Mouse (Mus musculus): ENCODE measurements around the gene Dnal1. TPM values are rescaled to one million over a fixed set of nuclear protein-coding genes. Genes with fewer than 3 reads are reported as not detected.
A peak's percentile ranks its signal among the peaks of the same experiment; 100 is the strongest.

Gene Dnal1
- polyA plus RNA-seq, 1 experiment = 13.3 TPM

DNA sequence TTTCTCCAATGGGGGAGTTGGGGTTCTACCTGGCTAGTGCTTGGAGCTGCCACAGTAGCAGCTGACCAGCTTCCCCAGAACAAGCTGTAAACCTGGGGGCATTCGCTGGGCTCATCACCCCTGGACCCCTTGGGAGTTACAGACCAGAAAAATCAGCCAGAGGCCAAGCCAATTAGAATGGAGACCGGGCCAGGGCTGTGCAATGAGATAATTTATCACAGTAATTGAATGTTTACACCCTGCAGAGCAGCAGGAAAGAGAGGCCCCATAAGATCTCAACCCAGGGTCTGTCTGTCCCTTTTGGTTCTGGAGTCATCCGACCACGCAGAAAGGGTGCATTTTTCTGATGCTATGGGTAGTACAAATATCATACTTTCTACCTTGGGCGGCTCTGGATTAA is 77.6 kb downstream of the Dnal1 start:
- Histone ChIP-seq H3K4me1 (ENCODE audit: control insufficient read depth, insufficient read depth, low read length) (peaks cover 22% of the 10 kb centered on the region), H3K9ac (ENCODE audit: low read depth, poor library complexity, severe bottlenecking) (peak overlapping the region; percentile 94), H3K9me3 (replicated peaks; ENCODE audit: control insufficient read depth, insufficient read depth, low read length, poor library complexity, severe bottlenecking) (no peaks in the 10 kb centered on the region), H3K27me3 (ENCODE audit: control insufficient read depth, insufficient read depth, low read length, poor library complexity, severe bottlenecking) (no peaks in the 10 kb centered on the region), H3K36me3 (ENCODE audit: control insufficient read depth, insufficient read depth, low read length, poor library complexity, severe bottlenecking) (no peaks in the 10 kb centered on the region), H3K27ac (ENCODE audit: insufficient read depth, low read length) (no peak overlapping the region), H3K4me3 (ENCODE audit: low read depth, low read length) (peak overlapping the region; percentile 84)
- TF ChIP-seq EP300 (IDR thresholded peaks at IDR 0.05; ENCODE audit: insufficient read depth, low read depth, low read length) (no peak), CTCF (IDR thresholded peaks at IDR 0.05; ENCODE audit: low read depth, low read length) (no peak), POLR2A (IDR thresholded peaks at IDR 0.05; ENCODE audit: insufficient read depth, low read length) (no peak)

DNA sequence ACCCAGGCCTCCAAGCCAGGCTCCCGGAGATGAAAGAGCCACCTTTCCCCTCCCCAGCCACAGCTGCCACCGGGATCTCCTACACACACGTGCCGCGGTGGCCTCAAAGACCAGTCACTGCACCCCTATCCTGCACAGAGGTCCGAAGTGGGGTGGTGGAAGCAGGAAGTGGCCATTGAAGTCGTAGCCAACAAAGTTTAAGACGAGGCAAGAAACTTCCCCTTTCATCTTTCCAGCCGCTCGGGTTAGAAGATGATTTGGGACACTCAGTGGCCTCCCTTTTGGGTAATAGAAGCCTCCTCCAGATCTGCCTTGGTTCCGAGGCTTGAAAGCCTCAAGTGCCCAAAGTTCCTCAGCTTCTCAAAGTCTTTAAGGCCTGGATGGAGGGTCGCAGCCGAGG is 78.1 kb downstream of the Dnal1 start:
- Histone ChIP-seq H3K4me1 (ENCODE audit: control insufficient read depth, insufficient read depth, low read length) (peaks cover 24% of the 10 kb centered on the region), H3K9ac (ENCODE audit: low read depth, poor library complexity, severe bottlenecking) (peak overlapping the region; percentile 94), H3K4me3 (ENCODE audit: low read depth, low read length) (peak overlapping the region; percentile 84), H3K9me3 (replicated peaks; ENCODE audit: control insufficient read depth, insufficient read depth, low read length, poor library complexity, severe bottlenecking) (no peaks in the 10 kb centered on the region), H3K36me3 (ENCODE audit: control insufficient read depth, insufficient read depth, low read length, poor library complexity, severe bottlenecking) (no peaks in the 10 kb centered on the region), H3K27me3 (ENCODE audit: control insufficient read depth, insufficient read depth, low read length, poor library complexity, severe bottlenecking) (no peaks in the 10 kb centered on the region), H3K27ac (ENCODE audit: insufficient read depth, low read length) (no peak overlapping the region)
- no peak for TF ChIP-seq EP300 (IDR thresholded peaks at IDR 0.05; ENCODE audit: insufficient read depth, low read depth, low read length)
- no peak for TF ChIP-seq CTCF (IDR thresholded peaks at IDR 0.05; ENCODE audit: low read depth, low read length)
- no peak for TF ChIP-seq POLR2A (IDR thresholded peaks at IDR 0.05; ENCODE audit: insufficient read depth, low read length)

DNA sequence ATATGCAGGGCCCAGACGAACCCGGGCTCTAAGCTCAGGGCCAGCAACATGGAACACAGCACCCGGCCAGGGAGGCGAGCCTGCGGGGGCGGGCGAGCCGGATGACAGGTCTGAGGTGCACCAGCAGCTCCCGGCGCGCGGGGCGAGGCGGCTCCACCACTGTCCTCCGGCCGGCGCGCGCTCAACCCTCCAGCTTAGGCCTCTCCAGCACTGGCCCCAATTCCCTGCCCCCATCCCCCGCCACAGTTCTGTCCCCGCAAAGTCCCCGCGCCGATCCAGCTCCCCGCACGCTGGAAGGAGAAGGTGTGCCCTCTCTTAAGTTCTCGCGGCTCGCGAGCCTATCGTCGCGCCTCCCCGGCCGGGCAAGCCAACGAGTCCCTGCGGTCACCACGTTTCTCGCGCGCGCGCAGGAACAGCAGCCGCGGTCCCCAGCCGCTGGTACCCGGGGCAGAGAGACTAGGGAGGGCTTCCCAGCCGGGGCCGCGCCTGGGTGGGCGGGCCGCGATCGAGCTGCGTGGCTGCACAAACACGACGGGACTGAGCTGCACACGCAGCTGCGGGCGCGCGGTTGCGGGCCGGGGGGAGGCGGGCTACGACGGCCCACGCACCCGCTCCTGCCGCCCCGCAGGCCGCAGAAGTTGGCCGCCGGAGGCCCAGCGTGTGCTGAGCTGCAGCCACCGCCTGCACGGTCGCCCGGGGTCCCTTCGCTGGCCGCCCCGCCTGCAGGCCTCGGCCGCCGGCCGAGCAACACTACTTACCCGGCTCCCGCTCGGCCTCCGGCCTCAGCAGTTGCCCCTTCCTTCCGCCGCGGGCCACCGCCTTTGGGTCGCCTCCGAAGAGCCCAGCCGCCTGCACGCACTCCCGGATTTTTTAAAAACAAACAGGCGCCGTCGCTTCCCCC is 78.8 kb downstream of the Dnal1 start:
- Histone ChIP-seq H3K9ac (ENCODE audit: low read depth, poor library complexity, severe bottlenecking) (peak overlapping the region; percentile 94), H3K4me1 (ENCODE audit: control insufficient read depth, insufficient read depth, low read length) (peaks cover 22% of the 10 kb centered on the region), H3K36me3 (ENCODE audit: control insufficient read depth, insufficient read depth, low read length, poor library complexity, severe bottlenecking) (no peaks in the 10 kb centered on the region), H3K27ac (ENCODE audit: insufficient read depth, low read length) (peak overlapping the region; percentile 29), H3K27me3 (ENCODE audit: control insufficient read depth, insufficient read depth, low read length, poor library complexity, severe bottlenecking) (no peaks in the 10 kb centered on the region), H3K4me3 (ENCODE audit: low read depth, low read length) (peak overlapping the region; percentile 84), H3K9me3 (replicated peaks; ENCODE audit: control insufficient read depth, insufficient read depth, low read length, poor library complexity, severe bottlenecking) (no peaks in the 10 kb centered on the region)
- no peak for TF ChIP-seq EP300 (IDR thresholded peaks at IDR 0.05; ENCODE audit: insufficient read depth, low read depth, low read length)
- no peak for TF ChIP-seq POLR2A (IDR thresholded peaks at IDR 0.05; ENCODE audit: insufficient read depth, low read length)
- TF ChIP-seq CTCF (IDR thresholded peaks at IDR 0.05; ENCODE audit: low read depth, low read length) = no peak

GRCm38 (mm10) chr12:84193642-84194399 is 79.7 kb downstream of the Dnal1 start:
- no peaks in the 10 kb centered on the region for H3K36me3 ChIP-seq (ENCODE audit: control insufficient read depth, insufficient read depth, low read length, poor library complexity, severe bottlenecking)
- peaks cover 18% of the 10 kb centered on the region for H3K4me1 ChIP-seq (ENCODE audit: control insufficient read depth, insufficient read depth, low read length)
- H3K9me3 ChIP-seq (replicated peaks; ENCODE audit: control insufficient read depth, insufficient read depth, low read length, poor library complexity, severe bottlenecking) = no peaks in the 10 kb centered on the region
- peak overlapping the region; percentile 84 for H3K4me3 ChIP-seq (ENCODE audit: low read depth, low read length)
- TF ChIP-seq EP300 (IDR thresholded peaks at IDR 0.05; ENCODE audit: insufficient read depth, low read depth, low read length) = peak; percentile 27; the same call in 1 of the 2 replicates
- TF ChIP-seq CTCF (IDR thresholded peaks at IDR 0.05; ENCODE audit: low read depth, low read length) = no peak
- TF ChIP-seq POLR2A (IDR thresholded peaks at IDR 0.05; ENCODE audit: insufficient read depth, low read length) = peak; percentile 84
- peak overlapping the region; percentile 52 for H3K27ac ChIP-seq (ENCODE audit: insufficient read depth, low read length)
- H3K9ac ChIP-seq (ENCODE audit: low read depth, poor library complexity, severe bottlenecking) = peak overlapping the region; percentile 94
- H3K27me3 ChIP-seq (ENCODE audit: control insufficient read depth, insufficient read depth, low read length, poor library complexity, severe bottlenecking) = no peaks in the 10 kb centered on the region

GRCm38 (mm10) chr12:84194400-84195109 is 80.4 kb downstream of the Dnal1 start:
- TF ChIP-seq POLR2A (IDR thresholded peaks at IDR 0.05; ENCODE audit: insufficient read depth, low read length) (no peak), CTCF (IDR thresholded peaks at IDR 0.05; ENCODE audit: low read depth, low read length) (no peak), EP300 (IDR thresholded peaks at IDR 0.05; ENCODE audit: insufficient read depth, low read depth, low read length) (no peak)
- peak overlapping the region; percentile 52 for H3K27ac ChIP-seq (ENCODE audit: insufficient read depth, low read length)
- H3K9ac ChIP-seq (ENCODE audit: low read depth, poor library complexity, severe bottlenecking) = peak overlapping the region; percentile 94
- no peaks in the 10 kb centered on the region for H3K9me3 ChIP-seq (replicated peaks; ENCODE audit: control insufficient read depth, insufficient read depth, low read length, poor library complexity, severe bottlenecking)
- peak overlapping the region; percentile 62 for H3K4me3 ChIP-seq (ENCODE audit: low read depth, low read length)
- H3K27me3 ChIP-seq (ENCODE audit: control insufficient read depth, insufficient read depth, low read length, poor library complexity, severe bottlenecking) = no peaks in the 10 kb centered on the region
- no peaks in the 10 kb centered on the region for H3K36me3 ChIP-seq (ENCODE audit: control insufficient read depth, insufficient read depth, low read length, poor library complexity, severe bottlenecking)
- peaks cover 18% of the 10 kb centered on the region for H3K4me1 ChIP-seq (ENCODE audit: control insufficient read depth, insufficient read depth, low read length)

All from ES-Bruce4 (cell line).